Mouse (Mus musculus): ENCODE measurements at regions not wholly inside any gene's neighbourhood (a gene's known extent, or its start where the extent isn't known, plus 50 kb on each side); places are given as distances from the start of the nearest gene placed in this dataset.

DNA sequence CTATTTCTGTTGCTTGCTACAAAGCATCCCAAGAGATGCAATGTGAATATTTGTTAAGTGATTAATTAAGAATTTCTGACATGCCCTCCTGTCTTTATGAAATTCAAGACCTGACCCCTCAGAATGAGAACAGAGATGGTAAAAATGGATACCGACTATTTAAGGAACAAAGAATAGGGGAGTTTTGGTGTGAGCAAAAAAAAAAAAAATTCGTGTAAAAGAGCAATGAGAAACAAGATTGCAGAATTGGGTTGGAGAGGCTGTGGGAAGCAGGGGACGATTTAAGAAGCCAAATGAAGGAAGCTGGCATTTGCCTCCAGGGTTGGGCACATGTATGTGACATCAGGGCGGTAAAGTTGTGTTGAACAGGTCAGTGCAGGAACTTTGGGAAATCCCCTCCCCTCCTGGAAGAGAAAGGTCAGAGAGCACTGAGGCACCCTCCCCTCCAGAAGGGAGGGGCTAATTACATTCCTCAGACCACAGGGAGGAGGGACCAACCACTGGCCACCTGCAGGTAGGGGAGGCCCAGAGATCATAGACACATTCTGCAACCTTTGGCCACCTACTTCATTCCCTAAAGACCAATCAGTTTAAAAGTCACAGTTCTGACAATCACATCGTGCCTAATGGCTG, 212.3 kb upstream of the Ankrd55 start:
- DNase-seq = no peak

- no peak for DNase-seq
Measured at GRCm38 (mm10) chr13:112078088-112078487, 210.2 kb upstream of the Ankrd55 start.

DNA sequence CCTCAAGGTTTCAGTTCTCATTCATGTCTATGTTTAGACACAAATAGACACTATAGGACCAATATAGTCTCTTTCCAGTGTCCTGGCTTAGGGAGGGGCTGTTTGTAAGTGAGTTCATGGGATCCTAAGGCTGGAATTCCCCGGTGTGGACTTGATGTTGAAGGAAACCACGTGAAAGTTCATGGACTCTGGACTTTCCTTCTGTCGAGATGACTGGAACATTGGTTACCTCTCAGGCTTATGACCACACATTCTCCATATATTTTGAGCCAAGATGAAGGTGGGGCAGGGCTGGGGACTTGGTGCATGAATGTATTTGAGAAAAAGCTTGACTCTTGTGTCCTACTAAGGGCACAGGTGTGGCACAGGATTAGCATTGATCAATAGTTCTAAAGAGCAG, 206.3 kb upstream of the Ankrd55 start:
- no peak for DNase-seq

DNA sequence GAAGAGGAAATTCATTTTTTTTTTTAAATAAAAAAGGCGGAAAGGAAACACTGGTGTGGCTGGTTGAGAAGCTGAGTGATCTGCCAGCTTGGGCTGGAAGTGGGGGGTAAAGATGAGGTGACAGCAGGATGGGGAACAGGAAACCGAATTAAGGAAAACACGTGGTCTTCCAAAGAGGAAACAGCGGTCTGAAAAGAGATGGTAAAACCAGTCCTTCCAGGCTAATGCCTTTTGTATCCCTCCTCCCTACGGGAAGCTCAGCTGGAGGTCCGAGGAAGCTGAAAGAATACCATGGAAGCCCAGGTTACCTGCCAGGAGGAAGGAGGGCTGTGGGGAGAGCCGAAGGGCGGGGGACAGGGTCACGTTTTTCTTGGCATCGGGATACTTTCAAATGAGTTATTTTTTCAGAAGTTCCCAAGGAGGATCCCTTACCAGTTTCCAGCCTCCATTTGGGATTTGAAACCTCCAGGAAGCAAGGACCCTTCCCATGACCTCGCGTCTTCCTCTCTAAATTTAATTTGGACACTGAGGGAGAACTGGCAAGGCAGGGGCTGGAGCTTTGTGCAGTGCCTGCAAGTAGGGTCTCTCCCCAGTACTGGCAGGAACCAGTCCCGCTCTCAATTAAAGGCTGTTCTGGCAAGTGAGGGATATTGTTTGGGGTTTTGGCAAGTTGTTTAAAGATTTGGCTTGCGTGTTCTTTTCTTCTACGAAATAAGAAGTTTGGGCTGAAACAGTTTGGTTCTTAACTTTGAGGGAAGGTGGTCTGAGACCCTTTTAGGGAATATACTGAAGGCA, 203.6 kb upstream of the Ankrd55 start:
- DNase-seq = no peak

- DNase-seq = no peak
Measured at GRCm38 (mm10) chr13:112088312-112088771, 199.9 kb upstream of the Ankrd55 start.

- DNase-seq = no peak
Measured at GRCm38 (mm10) chr13:112090737-112091136, 197.5 kb upstream of the Ankrd55 start.

DNA sequence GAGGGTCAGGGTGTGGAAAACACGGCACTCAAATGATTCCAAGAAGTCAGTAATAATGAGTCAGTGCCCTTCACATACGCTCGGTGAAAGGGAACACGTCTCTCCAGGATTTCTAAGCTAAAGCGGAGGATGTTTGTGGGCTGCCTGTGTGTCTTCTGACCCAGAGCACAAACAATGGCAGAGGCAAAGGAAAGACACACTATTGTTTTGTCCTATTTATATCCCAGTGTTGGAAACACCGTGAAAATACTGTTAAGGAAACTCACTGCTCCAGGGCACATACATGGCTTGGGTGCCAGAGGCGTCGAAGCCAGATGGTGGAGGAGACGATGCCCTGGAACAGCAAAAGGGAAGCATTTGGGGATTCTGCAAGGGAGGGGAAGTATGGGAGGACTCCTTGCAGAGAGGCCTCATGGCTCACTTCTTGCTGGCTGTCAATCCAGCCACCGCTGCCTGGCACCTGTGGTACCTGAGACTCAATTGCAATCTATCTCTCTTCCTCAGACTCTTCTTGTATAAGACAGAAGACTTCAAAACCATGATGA, 192.6 kb upstream of the Ankrd55 start:
- DNase-seq = no peak

GRCm38 (mm10) chr13:112099953-112100591, 188.2 kb upstream of the Ankrd55 start:
- no peak for DNase-seq

GRCm38 (mm10) chr13:112100592-112101420, 187.4 kb upstream of the Ankrd55 start:
- DNase-seq = peak in 1 of 2 experiments; percentile 19

DNA sequence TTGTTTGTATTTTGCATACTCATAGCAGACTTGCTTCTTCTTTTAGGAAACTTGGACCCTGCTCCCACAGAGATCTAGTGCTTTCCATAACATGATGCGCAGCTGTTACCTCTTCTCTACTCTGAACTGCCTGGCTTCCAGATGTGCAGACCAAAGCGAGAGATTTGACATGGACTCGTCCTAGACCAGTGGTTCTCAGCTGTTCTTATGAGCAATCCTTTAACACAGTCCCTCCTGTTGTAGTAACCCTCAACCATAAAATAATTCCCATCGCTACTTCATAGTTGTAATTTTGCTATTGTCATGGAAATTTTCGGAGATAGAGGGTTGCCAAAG, 186.9 kb upstream of the Ankrd55 start:
- DNase-seq = no peak

GRCm38 (mm10) chr13:112105953-112106352, 182.3 kb upstream of the Ankrd55 start:
- DNase-seq = no peak

GRCm38 (mm10) chr13:112114741-112115201, 173.5 kb upstream of the Ankrd55 start:
- no peak for DNase-seq

DNA sequence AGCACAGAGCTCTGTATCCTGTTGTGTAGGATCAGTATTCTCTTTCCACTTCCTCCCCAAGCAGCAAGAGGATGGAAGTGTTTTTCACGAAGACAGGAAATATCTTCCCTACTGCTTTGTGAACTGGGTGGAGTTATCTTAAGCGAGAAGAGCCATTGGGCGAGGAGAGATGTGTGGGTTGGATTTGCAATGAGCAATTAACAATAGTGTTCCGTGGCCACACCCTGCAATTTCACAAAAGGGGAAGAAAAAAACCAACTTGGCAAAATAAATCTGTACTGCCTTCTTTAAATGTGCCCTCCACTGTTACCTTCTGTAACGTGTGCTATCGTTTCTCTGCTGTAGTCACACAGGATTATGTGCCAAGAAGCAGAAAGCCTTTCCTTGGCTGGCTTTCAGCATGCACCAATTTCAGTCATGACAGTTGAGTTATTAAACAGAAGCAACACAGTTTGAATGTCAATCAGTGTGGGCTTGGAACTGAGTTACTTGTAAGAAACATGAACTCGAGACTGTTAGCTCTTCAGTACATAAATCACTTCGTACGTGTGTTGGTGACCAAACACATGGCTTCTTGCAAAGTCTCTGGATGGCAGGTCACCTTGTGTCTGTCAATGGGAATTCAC, 172.0 kb upstream of the Ankrd55 start:
- DNase-seq = no peak

GRCm38 (mm10) chr13:112118564-112118963, 169.7 kb upstream of the Ankrd55 start:
- no peak for DNase-seq

DNA sequence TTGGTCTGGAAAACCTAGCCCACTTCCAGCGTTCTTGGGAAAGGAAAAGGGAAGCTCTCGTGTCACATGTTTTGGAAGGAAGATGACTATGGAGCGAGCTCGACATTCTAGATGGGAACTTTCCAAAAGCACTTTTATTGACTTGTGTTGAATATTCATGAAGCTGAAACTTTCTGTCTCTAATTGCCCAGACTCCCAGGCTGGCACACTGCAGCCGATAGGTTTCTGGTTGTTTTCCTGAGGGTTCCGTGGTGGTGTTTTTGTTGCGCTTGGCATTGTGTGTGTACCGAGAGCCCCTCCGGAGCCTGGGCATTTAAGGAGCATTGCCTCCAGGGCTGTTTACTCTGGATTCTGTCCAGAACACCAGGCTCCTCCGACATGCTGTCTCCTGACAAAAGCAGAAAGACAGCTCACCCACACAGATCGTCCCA, 168.6 kb upstream of the Ankrd55 start:
- DNase-seq = no peak

DNA sequence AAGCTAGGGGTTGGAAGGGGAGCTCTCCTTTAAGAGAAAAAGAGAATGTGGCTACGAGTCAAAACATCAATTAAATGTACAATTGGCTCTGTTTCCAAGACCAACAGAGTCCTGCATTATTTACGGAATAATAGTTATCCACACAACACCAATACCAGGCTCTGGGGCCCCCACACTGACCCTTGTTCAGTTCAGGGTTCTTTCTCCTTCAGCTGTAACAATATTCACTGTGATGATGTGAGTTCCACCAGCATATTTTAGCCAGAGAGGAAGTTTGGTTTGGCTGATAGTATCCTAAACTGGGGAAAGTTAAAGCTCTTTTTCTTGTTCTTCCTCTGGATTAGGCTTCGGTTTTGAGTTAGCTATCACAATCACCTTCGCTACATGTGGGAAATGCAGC, 167.9 kb upstream of the Ankrd55 start:
- DNase-seq = no peak

DNA sequence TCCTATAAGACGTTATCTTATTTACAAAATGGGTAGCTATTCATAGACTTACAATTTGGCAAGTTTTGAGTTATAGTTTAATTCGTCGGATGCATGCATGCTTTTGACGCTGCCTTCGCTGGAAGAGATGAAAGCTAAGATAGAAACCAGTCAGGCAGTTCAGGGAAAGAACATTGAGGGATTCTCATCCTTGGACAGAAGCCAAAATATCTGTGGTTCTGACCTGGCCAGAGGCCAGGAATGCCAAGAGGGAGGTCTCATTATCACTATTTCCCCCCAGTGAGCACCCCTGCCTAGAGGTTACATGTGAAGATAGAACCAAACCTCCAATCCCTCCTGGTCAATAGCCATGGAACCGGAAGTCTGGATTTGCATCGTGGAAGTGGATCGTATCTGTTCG, 167.1 kb upstream of the Ankrd55 start:
- DNase-seq = no peak

GRCm38 (mm10) chr13:112122842-112123373, 165.3 kb upstream of the Ankrd55 start:
- no peak for DNase-seq

DNA sequence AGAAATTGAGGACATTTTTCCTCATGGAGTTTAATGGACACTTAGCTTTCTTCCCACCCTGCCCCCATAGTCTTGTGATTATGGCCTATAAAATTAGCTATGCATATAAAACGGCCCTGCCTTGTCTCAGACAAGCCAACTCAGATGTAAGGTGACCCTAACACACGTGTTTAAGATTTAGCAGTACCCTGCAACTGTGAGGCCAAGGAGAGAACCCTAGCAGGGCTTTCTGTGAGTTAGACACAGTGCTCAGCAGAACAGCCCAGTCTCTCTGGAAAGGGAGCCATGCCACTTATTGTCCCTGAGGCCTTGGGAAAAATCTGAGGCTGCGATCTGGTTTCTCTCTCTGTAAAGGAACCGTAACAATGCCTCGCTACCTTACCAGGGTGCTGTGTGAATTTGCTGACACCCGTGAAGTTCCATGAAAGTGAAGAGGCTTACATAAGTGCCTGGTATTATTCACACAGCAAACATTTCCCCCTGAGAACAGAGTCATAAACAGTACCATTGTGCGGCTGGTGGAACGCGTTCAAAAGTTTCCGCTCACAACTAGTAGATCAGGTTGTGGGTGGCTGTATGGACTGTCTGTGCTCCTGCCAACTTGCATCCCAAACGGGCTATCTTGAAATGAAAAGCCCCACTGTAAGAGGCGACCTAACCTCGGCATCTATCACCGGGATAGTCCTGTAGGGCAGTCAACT, 162.3 kb upstream of the Ankrd55 start:
- no peak for DNase-seq

DNA sequence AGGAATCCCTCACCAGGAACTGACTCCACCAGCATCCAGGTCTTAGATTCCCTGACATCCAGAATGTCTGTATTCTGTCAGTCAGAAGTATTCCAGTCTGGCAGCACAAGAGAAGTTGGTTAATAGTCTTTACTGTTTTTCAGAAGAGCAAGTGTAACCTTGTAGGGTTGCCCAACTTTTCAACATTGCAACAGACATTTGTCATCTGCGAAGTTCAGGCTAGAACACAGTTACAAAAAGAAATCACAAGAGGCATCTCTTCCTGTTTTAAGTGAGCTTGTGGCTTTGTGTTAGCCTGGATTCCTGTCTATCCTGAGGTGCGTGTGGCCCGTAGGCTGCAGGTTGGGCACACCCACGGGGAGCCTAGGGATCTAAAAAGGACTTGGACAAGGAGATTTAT, 158.0 kb upstream of the Ankrd55 start:
- no peak for DNase-seq

DNA sequence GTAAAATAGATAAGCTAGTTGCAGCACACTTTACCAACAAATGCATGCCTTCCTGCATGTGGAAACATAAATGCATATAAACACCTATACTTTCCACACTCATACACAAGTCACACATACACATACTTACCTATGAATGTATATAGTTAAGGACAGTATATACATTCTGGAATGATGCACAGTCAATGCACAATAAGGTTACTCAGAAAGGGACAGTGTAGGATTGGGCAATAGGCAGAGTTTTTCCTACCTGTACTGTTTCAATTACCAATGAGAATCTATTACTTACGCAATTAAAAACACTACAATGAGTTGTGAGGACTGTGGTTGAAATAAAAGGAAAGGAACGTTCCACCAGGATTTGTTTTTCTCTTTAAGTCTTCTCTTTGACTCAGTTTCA, 157.5 kb upstream of the Ankrd55 start:
- no peak for DNase-seq

All from spleen, adult 18-20 months (tissue).